Mouse (Mus musculus) adipose tissue, adult 10 weeks (tissue): Measurements from ENCODE around the gene Napepld. TPM values are rescaled to one million over a fixed set of nuclear protein-coding genes. Genes with fewer than 3 reads are reported as not detected.

Source experiments
- polyA plus RNA-seq: library from polyadenylated mRNA; stranded (reverse); fragments of 350-450 nt; fragmentation: Illumina TruSeq; extraction: RNeasy Lipid Tissue Mini Kit (QIAGEN cat#74804); gene quantifications from one replicate; pipeline ENCODE4 v1.2.3, GENCODE M21; 2014; ENCODE audit warnings: low read depth, low replicate concordance

The Napepld gene
- 16.5 TPM for polyA plus RNA-seq

GRCm38 (mm10) chr5:21701351-21702008 lies at the start of gene Napepld:
Gene Napepld, minus strand, starts transcription at chr5:21701396.

DNA sequence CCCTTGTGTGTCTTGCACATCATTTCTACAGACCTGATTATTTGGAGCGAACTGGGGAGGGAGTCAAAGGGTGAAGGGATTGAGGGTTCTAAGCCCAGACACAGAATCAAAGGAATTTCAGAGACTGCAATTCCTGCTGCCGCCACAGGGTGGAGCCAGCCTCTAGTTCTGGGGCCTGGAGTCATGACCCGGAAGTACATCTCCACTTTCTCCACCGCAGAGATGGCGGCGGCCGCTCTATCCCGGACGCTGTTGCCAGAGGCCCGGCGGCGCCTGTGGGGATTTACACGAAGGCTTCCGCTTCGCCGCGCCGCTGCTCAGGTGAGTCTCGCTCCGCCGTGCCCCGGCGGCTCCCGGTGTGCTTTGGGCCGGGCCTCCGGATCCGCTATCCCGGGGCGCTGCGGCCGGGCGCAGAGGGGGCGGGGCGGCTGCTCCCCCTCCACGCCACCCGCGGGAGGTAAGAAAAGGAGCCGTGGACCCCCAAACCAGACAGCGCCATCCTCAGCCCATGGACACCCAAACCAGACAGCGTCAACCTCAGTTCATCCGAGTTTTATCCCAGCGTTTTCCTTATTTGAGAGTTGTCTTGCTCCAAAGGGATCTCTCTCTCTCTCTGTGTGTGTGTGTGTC lies 35.9 kb upstream of the Napepld start, which contains the start of gene Pmpcb:
TSS of gene Pmpcb (plus strand) at position 186 of the 630 bp plus-strand sequence.

GRCm38 (mm10) chr5:21645439-21646132 lies 55.6 kb downstream of the Napepld start, which contains the start of the genes Fbxl13 and Armc10:
Gene Fbxl13, minus strand, starts transcription at chr5:21645634.
Gene Armc10, plus strand, starts transcription at chr5:21645813.

Other genes starting within 250 kb of the Napepld start
- gene Lrrc17, start 157.8 kb downstream of the Napepld start, polyA plus RNA-seq, result 9.4 TPM
- 2.6 TPM for gene Fbxl13, start 55.8 kb downstream of the Napepld start, polyA plus RNA-seq
- gene Armc10, start 55.6 kb downstream of the Napepld start, polyA plus RNA-seq, result 32.8 TPM
- gene Pmpcb, start 35.7 kb upstream of the Napepld start, polyA plus RNA-seq, result 64.1 TPM
- gene Dnajc2, start 83.9 kb upstream of the Napepld start, polyA plus RNA-seq, result 25.0 TPM
- gene Psmc2, start 83.9 kb upstream of the Napepld start, polyA plus RNA-seq, result 95.2 TPM
- not detected for gene Slc26a5, start 164.2 kb upstream of the Napepld start, polyA plus RNA-seq